Mouse (Mus musculus) liver, embryonic 14.5 days (tissue): ENCODE measurements around the gene Cst6. TPM values are rescaled to one million over a fixed set of nuclear protein-coding genes. Genes with fewer than 3 reads are reported as not detected.

Experiments
- ATAC-seq: fragments of 200-750 bp; cut with Nextera tagmentation; 2 replicates; pipeline ENCODE4 v1.8.0; 2017; ENCODE audit warnings: moderate number of reproducible peaks, mild to moderate bottlenecking, moderate library complexity; ENCODE audit not compliant: insufficient read depth
- DNase-seq, 3 experiments: peaks; one replicate each; pipeline ENCODE4 v3.0.0-alpha.2; 2012 to 2013; ENCODE audit warnings: low read depth in 3 of 3, low spot score in 3 of 3
- H3K27ac ChIP-seq: fragments of 300-500 bp; sonication (generic); 2 replicates; pipeline ENCODE4 v1.5.1; 2014; ENCODE audit warnings: moderate library complexity, mild to moderate bottlenecking, control low read depth, inconsistent platforms
- H3K27me3 ChIP-seq: fragments of 300-500 bp; sonication (generic); 2 replicates; pipeline ENCODE4 v1.6.1; 2014; ENCODE audit warnings: mild to moderate bottlenecking, low read length, moderate library complexity; ENCODE audit not compliant: control insufficient read depth, insufficient read depth
- H3K36me3 ChIP-seq: fragments of 300-500 bp; sonication (generic); replicated peaks from 2 replicates; pipeline ENCODE4 v1.6.1; 2014; ENCODE audit warnings: low read depth; ENCODE audit not compliant: control insufficient read depth, insufficient read depth
- H3K4me1 ChIP-seq, 2 experiments: fragments of 200-500 bp in 1 of 2; fragments of 300-500 bp in 1 of 2; sonication (generic) in 1 of 2; replicated peaks; 2 replicates each; pipeline ENCODE4 v1.6.1; 2012 to 2014; ENCODE audit warnings: antibody characterized with exemption in 1 of 2, inconsistent platforms in 1 of 2, low read length in 1 of 2; ENCODE audit not compliant: control insufficient read depth in 2 of 2, insufficient read depth in 2 of 2
- H3K4me2 ChIP-seq: fragments of 300-500 bp; sonication (generic); 2 replicates; pipeline ENCODE4 v1.6.1; 2014; ENCODE audit warnings: low read depth, mild to moderate bottlenecking, control low read depth, moderate library complexity
- H3K4me3 ChIP-seq, 2 experiments: fragments of 200-500 bp in 1 of 2; fragments of 300-500 bp in 1 of 2; sonication (generic) in 1 of 2; 2 replicates each; pipeline ENCODE4 v1.5.1; 2012 to 2014; ENCODE audit warnings: low read depth in 2 of 2, low read length in 2 of 2, mild to moderate bottlenecking in 2 of 2, control low read depth in 1 of 2, inconsistent platforms in 1 of 2, moderate library complexity in 1 of 2; ENCODE audit not compliant: insufficient read depth in 1 of 2
- H3K9ac ChIP-seq: fragments of 300-500 bp; sonication (generic); replicated peaks from 2 replicates; pipeline ENCODE4 v1.6.1; 2014; ENCODE audit warnings: mild to moderate bottlenecking, control low read depth, moderate library complexity
- H3K9me3 ChIP-seq: fragments of 300-500 bp; sonication (generic); 2 replicates; pipeline ENCODE4 v1.6.1; 2016; ENCODE audit warnings: low read length, mixed read lengths; ENCODE audit not compliant: control insufficient read depth
- CTCF ChIP-seq: IDR thresholded peaks from 2 replicates; pipeline ENCODE4 v1.5.1; 2016; ENCODE audit warnings: antibody characterized with exemption, low read depth, control low read depth
- EP300 ChIP-seq: IDR thresholded peaks from 2 replicates; pipeline ENCODE4 v1.6.1; 2016; ENCODE audit warnings: antibody characterized with exemption, low read depth
- WGBS: fragments of 180-500 bp; shearing (Covaris S2); extraction: QIAGEN DNeasy Blood & Tissue Kit; methylation state at CpG from one replicate; pipeline ENCODE4 v1.1.7; 2014; ENCODE audit not compliant: insufficient replicate concordance; 5-methylcytosine and 5-hydroxymethylcytosine counted together
- polyA plus RNA-seq, 2 experiments: library from polyadenylated mRNA; depleted of rRNA in 1 of 2; stranded (reverse) in 1 of 2; unstranded in 1 of 2; fragments of >200 nt; fragmentation: Nextera tagmentation in 1 of 2; extraction: Ambion mirVana in 1 of 2; gene quantifications; 2 replicates each; pipeline versions ENCODE4 v1.2.1 to v1.2.3; 2012 to 2014

The Cst6 gene
- polyA plus RNA-seq, 2 experiments: 0.06 TPM; not detected in 1

- 73% methylated on average over 2 of the region's 2 CpGs for whole genome bisulfite sequencing
Observed at GRCm38 (mm10) chr19:5362186-5362585, 12.8 kb upstream of the Cst6 start.

GRCm38 (mm10) chr19:5356080-5356479, 6.7 kb upstream of the Cst6 start:
- no peaks in the 10 kb centered on the region for H3K36me3 ChIP-seq
- H3K9me3 ChIP-seq: no peaks in the 10 kb centered on the region
- H3K4me3 ChIP-seq: no peak overlapping the region
- H3K4me1 ChIP-seq: 0 out of 4 replicates have a peak, but pooled peaks cover 0 to 1% of the 10 kb centered on the region in 2 experiments
- DNase-seq: no peak
- no peak for TF ChIP-seq CTCF
- no peak for TF ChIP-seq EP300
- no peak overlapping the region for H3K27ac ChIP-seq
- H3K27me3 ChIP-seq: no peaks in the 10 kb centered on the region
- no CpG with 5 or more reads among the region's 1 CpGs for WGBS
- no peak overlapping the region for H3K4me2 ChIP-seq
- no peak overlapping the region for H3K9ac ChIP-seq
- no peak for ATAC-seq

More at GRCm38 (mm10) chr19:5362186-5362585, 12.8 kb upstream of the Cst6 start:
- Histone ChIP-seq H3K4me1 (peaks cover 7% of the 10 kb centered on the region in 2 experiments), H3K4me2 (no peak overlapping the region), H3K27me3 (no peaks in the 10 kb centered on the region), H3K27ac (no peak overlapping the region), H3K9ac (no peak overlapping the region), H3K36me3 (peaks cover 13% of the 10 kb centered on the region), H3K9me3 (no peaks in the 10 kb centered on the region), H3K4me3 (no peak overlapping the region)
- ATAC-seq (no peak), DNase-seq (no peak)
- no peak for TF ChIP-seq EP300
- no peak for TF ChIP-seq CTCF

- ATAC-seq (no peak), DNase-seq (no peak)
- Histone ChIP-seq H3K9ac (no peak overlapping the region), H3K4me1 (0 out of 4 replicates have a peak, but pooled peaks cover 0 to 1% of the 10 kb centered on the region in 2 experiments), H3K27ac (no peak overlapping the region), H3K9me3 (no peaks in the 10 kb centered on the region), H3K4me2 (no peak overlapping the region), H3K27me3 (no peaks in the 10 kb centered on the region), H3K36me3 (no peaks in the 10 kb centered on the region), H3K4me3 (no peak overlapping the region)
- WGBS: 61% methylated on average over 2 of the region's 2 CpGs
- TF ChIP-seq CTCF (no peak), EP300 (no peak)
Observed at GRCm38 (mm10) chr19:5353609-5354008, 4.2 kb upstream of the Cst6 start.

GRCm38 (mm10) chr19:5348526-5349501, 560 bp downstream of the Cst6 start:
- no peaks in the 10 kb centered on the region for H3K27me3 ChIP-seq
- no peaks in the 10 kb centered on the region for H3K4me1 ChIP-seq
- TF ChIP-seq EP300: no peak
- peak; percentile 51 for TF ChIP-seq CTCF
- H3K36me3 ChIP-seq: no peaks in the 10 kb centered on the region
- WGBS: 6% methylated on average over 34 of the region's 34 CpGs
- ATAC-seq (no peak), DNase-seq (no peak)
- H3K4me3 ChIP-seq: peak overlapping the region; percentile 37 to 43
- H3K4me2 ChIP-seq: peak overlapping the region; percentile 76
- no peak overlapping the region for H3K27ac ChIP-seq
- H3K9ac ChIP-seq: peak overlapping the region; percentile 45; the same call in 1 of the 2 replicates
- H3K9me3 ChIP-seq: no peaks in the 10 kb centered on the region

- whole genome bisulfite sequencing: 56% methylated on average over 6 of the region's 6 CpGs
- no peak for ATAC-seq
- no peaks in the 10 kb centered on the region for H3K36me3 ChIP-seq
Observed at GRCm38 (mm10) chr19:5348064-5348463, 1.3 kb downstream of the Cst6 start.

More at GRCm38 (mm10) chr19:5348064-5348463, 1.3 kb downstream of the Cst6 start:
- Histone ChIP-seq H3K4me1 (no peaks in the 10 kb centered on the region), H3K4me3 (no peak overlapping the region), H3K9ac (no peak overlapping the region), H3K4me2 (no peak overlapping the region), H3K9me3 (no peaks in the 10 kb centered on the region), H3K27ac (no peak overlapping the region), H3K27me3 (no peaks in the 10 kb centered on the region)
- no peak for TF ChIP-seq CTCF
- TF ChIP-seq EP300: no peak
- DNase-seq: no peak
